Mouse (Mus musculus): ENCODE data around the gene Exoc3l2. TPM values are rescaled to one million over a fixed set of nuclear protein-coding genes. Genes with fewer than 3 reads are reported as not detected.

Exoc3l2 gene
- polyA plus RNA-seq, 1 experiment from 2014 or later = 0.46 TPM

DNA sequence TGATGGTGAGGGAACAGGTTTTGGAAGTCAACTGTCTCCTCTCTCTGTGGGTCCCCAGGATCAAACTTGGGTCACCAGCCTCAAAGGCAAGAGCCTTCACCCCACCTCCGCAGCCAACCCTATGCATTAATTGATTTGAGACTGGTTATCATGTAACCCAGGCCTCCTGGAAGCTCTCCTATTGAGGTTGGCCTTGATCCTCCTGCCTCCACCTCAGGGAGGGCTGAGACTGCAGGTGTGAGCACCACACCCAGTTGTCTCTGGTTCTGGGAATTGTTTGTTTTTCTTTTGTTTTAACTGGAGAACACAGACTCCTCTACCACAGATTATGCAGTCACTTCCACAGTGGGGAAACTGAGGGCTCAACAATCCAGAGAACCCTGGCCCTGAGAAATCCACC lies 2.6 kb upstream of the Exoc3l2 start:
- WGBS = 36% methylated on average over 1 of the region's 1 CpGs
- ATAC-seq = no peak
- Histone ChIP-seq H3K4me3 (ENCODE audit: low read length) (no peak overlapping the region), H3K27me3 (replicated peaks; ENCODE audit: control insufficient read depth, insufficient read depth, low read length) (no peaks in the 10 kb centered on the region; the same call in 1 of the 2 replicates), H3K4me2 (ENCODE audit: low read depth, low read length) (no peak overlapping the region), H3K4me1 (ENCODE audit: control insufficient read depth, insufficient read depth, low read length) (peaks cover 30% of the 10 kb centered on the region), H3K9me3 (ENCODE audit: control insufficient read depth, low read length) (no peaks in the 10 kb centered on the region), H3K36me3 (ENCODE audit: control insufficient read depth, insufficient read depth, low read length) (peaks cover 3% of the 10 kb centered on the region), H3K27ac (ENCODE audit: low read length) (no peak overlapping the region), H3K9ac (ENCODE audit: low read depth, low read length) (no peak overlapping the region)

- Histone ChIP-seq H3K9ac (ENCODE audit: low read depth, low read length) (no peak overlapping the region), H3K9me3 (ENCODE audit: control insufficient read depth, low read length) (no peaks in the 10 kb centered on the region), H3K4me1 (ENCODE audit: control insufficient read depth, insufficient read depth, low read length) (peaks cover 30% of the 10 kb centered on the region), H3K27me3 (replicated peaks; ENCODE audit: control insufficient read depth, insufficient read depth, low read length) (no peaks in the 10 kb centered on the region; the same call in 1 of the 2 replicates), H3K4me2 (ENCODE audit: low read depth, low read length) (peak overlapping the region; percentile 9; the same call in 1 of the 2 replicates), H3K27ac (ENCODE audit: low read length) (no peak overlapping the region), H3K4me3 (ENCODE audit: low read length) (no peak overlapping the region), H3K36me3 (ENCODE audit: control insufficient read depth, insufficient read depth, low read length) (no peaks in the 10 kb centered on the region)
- WGBS = 11% methylated on average over 6 of the region's 6 CpGs
- ATAC-seq = no peak
Observed at GRCm38 (mm10) chr7:19461488-19461887, 1.6 kb upstream of the Exoc3l2 start.

- Histone ChIP-seq H3K9me3 (ENCODE audit: control insufficient read depth, low read length) (no peaks in the 10 kb centered on the region), H3K4me3 (ENCODE audit: low read length) (no peak overlapping the region), H3K36me3 (ENCODE audit: control insufficient read depth, insufficient read depth, low read length) (no peaks in the 10 kb centered on the region), H3K9ac (ENCODE audit: low read depth, low read length) (0 out of 2 replicates have a peak overlapping the region, but pooled peaks have one; percentile 9), H3K4me1 (ENCODE audit: control insufficient read depth, insufficient read depth, low read length) (peaks cover 20% of the 10 kb centered on the region), H3K27ac (ENCODE audit: low read length) (no peak overlapping the region), H3K27me3 (replicated peaks; ENCODE audit: control insufficient read depth, insufficient read depth, low read length) (peaks cover 3% of the 10 kb centered on the region; the same call in 1 of the 2 replicates), H3K4me2 (ENCODE audit: low read depth, low read length) (no peak overlapping the region)
- no peak for ATAC-seq
- WGBS = 68% methylated on average over 4 of the region's 4 CpGs
Observed at GRCm38 (mm10) chr7:19462443-19462842, 688 bp upstream of the Exoc3l2 start.

- peaks cover 10% of the 10 kb centered on the region; the same call in 1 of the 2 replicates for H3K4me1 ChIP-seq (ENCODE audit: control insufficient read depth, insufficient read depth, low read length)
- WGBS = 15% methylated on average over 22 of the region's 22 CpGs
- peaks cover 14% of the 10 kb centered on the region for H3K27me3 ChIP-seq (replicated peaks; ENCODE audit: control insufficient read depth, insufficient read depth, low read length)
- no peaks in the 10 kb centered on the region for H3K36me3 ChIP-seq (ENCODE audit: control insufficient read depth, insufficient read depth, low read length)
- H3K9ac ChIP-seq (ENCODE audit: low read depth, low read length) = peak overlapping the region; percentile 45; the same call in 1 of the 2 replicates
- H3K4me2 ChIP-seq (ENCODE audit: low read depth, low read length) = peak overlapping the region; percentile 24
- H3K4me3 ChIP-seq (ENCODE audit: low read length) = peak overlapping the region; percentile 12; the same call in 1 of the 2 replicates
- H3K27ac ChIP-seq (ENCODE audit: low read length) = 0 out of 2 replicates have a peak overlapping the region, but pooled peaks have one; percentile 21
- ATAC-seq = no peak
- H3K9me3 ChIP-seq (ENCODE audit: control insufficient read depth, low read length) = no peaks in the 10 kb centered on the region
Observed at GRCm38 (mm10) chr7:19464367-19465307, 1.5 kb downstream of the Exoc3l2 start.

GRCm38 (mm10) chr7:19466602-19467145 lies 3.5 kb downstream of the Exoc3l2 start:
- Histone ChIP-seq H3K9ac (ENCODE audit: low read depth, low read length) (no peak overlapping the region), H3K4me1 (ENCODE audit: control insufficient read depth, insufficient read depth, low read length) (peaks cover 5% of the 10 kb centered on the region; the same call in 1 of the 2 replicates), H3K4me2 (ENCODE audit: low read depth, low read length) (no peak overlapping the region), H3K4me3 (ENCODE audit: low read length) (no peak overlapping the region), H3K9me3 (ENCODE audit: control insufficient read depth, low read length) (no peaks in the 10 kb centered on the region), H3K36me3 (ENCODE audit: control insufficient read depth, insufficient read depth, low read length) (no peaks in the 10 kb centered on the region), H3K27me3 (replicated peaks; ENCODE audit: control insufficient read depth, insufficient read depth, low read length) (peaks cover 30% of the 10 kb centered on the region), H3K27ac (ENCODE audit: low read length) (no peak overlapping the region)
- 63% methylated on average over 5 of the region's 5 CpGs for WGBS
- no peak for ATAC-seq

DNA sequence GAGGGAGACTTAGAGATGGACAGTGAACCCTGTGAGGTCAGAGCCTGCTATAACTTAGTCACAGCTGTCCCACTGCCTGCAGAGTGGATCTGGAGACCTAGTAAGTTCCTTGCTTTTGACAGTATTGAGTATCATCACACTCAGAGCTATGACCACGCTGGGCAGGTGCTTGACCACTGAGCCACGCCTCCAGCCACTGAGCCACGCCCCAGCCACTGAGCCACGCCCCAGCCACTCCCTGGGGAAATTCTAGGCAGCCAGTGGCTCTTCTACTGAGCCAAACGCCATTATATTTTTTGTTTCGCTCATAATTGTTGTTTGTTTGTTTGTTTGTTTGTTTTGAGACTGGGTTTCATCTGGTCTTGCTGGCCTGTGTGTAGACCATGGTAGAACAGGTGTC lies 4.5 kb downstream of the Exoc3l2 start:
- H3K36me3 ChIP-seq (ENCODE audit: control insufficient read depth, insufficient read depth, low read length) = no peaks in the 10 kb centered on the region
- ATAC-seq = no peak
- H3K27ac ChIP-seq (ENCODE audit: low read length) = no peak overlapping the region
- H3K4me3 ChIP-seq (ENCODE audit: low read length) = no peak overlapping the region
- no peaks in the 10 kb centered on the region for H3K9me3 ChIP-seq (ENCODE audit: control insufficient read depth, low read length)
- no peak overlapping the region for H3K9ac ChIP-seq (ENCODE audit: low read depth, low read length)
- no peak overlapping the region for H3K4me2 ChIP-seq (ENCODE audit: low read depth, low read length)
- WGBS = 33% methylated on average over 6 of the region's 6 CpGs
- peaks cover 5% of the 10 kb centered on the region; the same call in 1 of the 2 replicates for H3K4me1 ChIP-seq (ENCODE audit: control insufficient read depth, insufficient read depth, low read length)
- H3K27me3 ChIP-seq (replicated peaks; ENCODE audit: control insufficient read depth, insufficient read depth, low read length) = peaks cover 39% of the 10 kb centered on the region

DNA sequence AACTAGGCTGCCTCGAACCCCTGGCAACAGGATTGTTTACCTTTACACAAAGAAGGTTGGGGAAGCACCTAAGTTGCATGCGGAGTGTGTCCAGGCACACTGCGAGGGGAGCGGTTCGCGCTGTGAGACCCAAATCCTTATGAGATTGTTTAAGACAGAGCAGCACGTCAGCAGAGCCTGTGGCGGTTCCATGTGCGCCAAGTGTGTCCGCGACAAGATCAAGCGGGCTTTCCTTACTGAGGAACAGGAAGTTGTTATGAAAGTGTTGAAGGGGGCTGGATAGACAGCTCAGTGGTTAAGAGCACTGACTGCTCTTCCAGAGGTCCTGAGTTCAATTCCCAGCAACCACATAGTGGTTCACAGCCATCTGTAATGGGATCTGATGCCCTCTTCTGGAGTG lies 5.1 kb downstream of the Exoc3l2 start:
- no peak overlapping the region for H3K4me2 ChIP-seq (ENCODE audit: low read depth, low read length)
- H3K9me3 ChIP-seq (ENCODE audit: control insufficient read depth, low read length) = no peaks in the 10 kb centered on the region
- no peak for ATAC-seq
- H3K27ac ChIP-seq (ENCODE audit: low read length) = no peak overlapping the region
- peaks cover 45% of the 10 kb centered on the region for H3K27me3 ChIP-seq (replicated peaks; ENCODE audit: control insufficient read depth, insufficient read depth, low read length)
- no peak overlapping the region for H3K4me3 ChIP-seq (ENCODE audit: low read length)
- WGBS = 58% methylated on average over 12 of the region's 12 CpGs
- H3K4me1 ChIP-seq (ENCODE audit: control insufficient read depth, insufficient read depth, low read length) = peaks cover 5% of the 10 kb centered on the region; the same call in 1 of the 2 replicates
- H3K9ac ChIP-seq (ENCODE audit: low read depth, low read length) = no peak overlapping the region
- H3K36me3 ChIP-seq (ENCODE audit: control insufficient read depth, insufficient read depth, low read length) = no peaks in the 10 kb centered on the region

GRCm38 (mm10) chr7:19469404-19469803 lies 6.3 kb downstream of the Exoc3l2 start:
- Histone ChIP-seq H3K4me3 (ENCODE audit: low read length) (no peak overlapping the region), H3K4me2 (ENCODE audit: low read depth, low read length) (no peak overlapping the region), H3K36me3 (ENCODE audit: control insufficient read depth, insufficient read depth, low read length) (no peaks in the 10 kb centered on the region), H3K27ac (ENCODE audit: low read length) (no peak overlapping the region), H3K9me3 (ENCODE audit: control insufficient read depth, low read length) (no peaks in the 10 kb centered on the region), H3K27me3 (replicated peaks; ENCODE audit: control insufficient read depth, insufficient read depth, low read length) (peaks cover 48% of the 10 kb centered on the region), H3K4me1 (ENCODE audit: control insufficient read depth, insufficient read depth, low read length) (peaks cover 8% of the 10 kb centered on the region; the same call in 1 of the 2 replicates), H3K9ac (ENCODE audit: low read depth, low read length) (no peak overlapping the region)
- ATAC-seq = no peak
- WGBS = 25% methylated on average over 23 of the region's 23 CpGs

DNA sequence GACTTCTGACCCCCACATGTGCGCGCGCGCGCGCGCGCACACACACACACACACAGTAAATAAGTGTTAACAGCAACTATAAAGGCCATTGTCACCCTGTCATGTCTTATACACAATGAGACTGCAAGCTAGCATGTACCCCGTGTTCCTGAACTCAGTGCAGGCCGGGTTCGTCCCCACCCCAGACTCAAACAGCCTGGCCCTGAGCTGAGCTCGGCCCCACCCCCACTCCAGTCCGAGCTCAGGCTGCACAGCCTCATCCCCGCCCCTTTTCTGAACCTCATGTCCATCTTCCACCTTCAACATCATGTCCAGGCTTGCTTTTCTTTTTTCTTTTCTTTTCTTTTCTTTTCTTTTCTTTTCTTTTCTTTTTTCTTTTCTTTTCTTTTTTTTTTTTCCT lies 7.2 kb downstream of the Exoc3l2 start:
- no peak overlapping the region for H3K4me2 ChIP-seq (ENCODE audit: low read depth, low read length)
- H3K4me1 ChIP-seq (ENCODE audit: control insufficient read depth, insufficient read depth, low read length) = 0 out of 2 replicates have a peak, but pooled peaks cover 3% of the 10 kb centered on the region
- H3K27ac ChIP-seq (ENCODE audit: low read length) = no peak overlapping the region
- peaks cover 52% of the 10 kb centered on the region for H3K27me3 ChIP-seq (replicated peaks; ENCODE audit: control insufficient read depth, insufficient read depth, low read length)
- no peak overlapping the region for H3K9ac ChIP-seq (ENCODE audit: low read depth, low read length)
- no peak for ATAC-seq
- 19% methylated on average over 14 of the region's 14 CpGs for WGBS
- no peaks in the 10 kb centered on the region for H3K36me3 ChIP-seq (ENCODE audit: control insufficient read depth, insufficient read depth, low read length)
- H3K9me3 ChIP-seq (ENCODE audit: control insufficient read depth, low read length) = no peaks in the 10 kb centered on the region
- H3K4me3 ChIP-seq (ENCODE audit: low read length) = no peak overlapping the region
